Mouse (Mus musculus) kidney, adult 2 months (tissue): ENCODE results near the gene Fam107a. TPM values are rescaled to one million over a fixed set of nuclear protein-coding genes. Genes with fewer than 3 reads are reported as not detected.
A peak's percentile ranks its signal among the peaks of the same experiment; 100 is the strongest.

Source experiments
- DNase-seq: peaks from one replicate; pipeline ENCODE4 v3.0.0; 2021
- H3K27ac ChIP-seq: fragments of 200-500 bp; 2 replicates; pipeline ENCODE4 v1.5.1; 2012; ENCODE audit warnings: low read depth, low read length, control low read depth, inconsistent platforms; ENCODE audit not compliant: insufficient read depth
- H3K27me3 ChIP-seq: fragments of 200-500 bp; replicated peaks from 2 replicates; pipeline ENCODE4 v1.6.1; 2012; ENCODE audit warnings: mild to moderate bottlenecking, moderate library complexity, low read length, inconsistent platforms; ENCODE audit not compliant: control insufficient read depth, insufficient read depth
- H3K36me3 ChIP-seq: fragments of 200-500 bp; 2 replicates; pipeline ENCODE4 v1.6.1; 2012; ENCODE audit warnings: mild to moderate bottlenecking, moderate library complexity, low read length, inconsistent platforms; ENCODE audit not compliant: control insufficient read depth, insufficient read depth
- H3K4me1 ChIP-seq: fragments of 200-500 bp; 2 replicates; pipeline ENCODE4 v1.6.1; 2011; ENCODE audit warnings: low read length; ENCODE audit not compliant: control insufficient read depth, insufficient read depth
- H3K4me3 ChIP-seq: fragments of 200-500 bp; 2 replicates; pipeline ENCODE4 v1.5.1; 2011; ENCODE audit warnings: mild to moderate bottlenecking, low read depth, low read length, control low read depth; ENCODE audit not compliant: insufficient read depth
- CTCF ChIP-seq: fragments of 200-500 bp; conservative IDR thresholded peaks from 2 replicates; pipeline ENCODE4 v1.5.1; 2011; ENCODE audit warnings: low read depth, mild to moderate bottlenecking, control low read depth, low read length, moderate library complexity, mixed read lengths; ENCODE audit not compliant: insufficient read depth, insufficient read length
- POLR2A ChIP-seq: fragments of 200-500 bp; IDR thresholded peaks from one replicate; pipeline ENCODE4 v1.6.1; 2011; ENCODE audit warnings: low read depth, low read length, control low read depth
- WGBS: fragments of 180-500 bp; shearing (Covaris S2); methylation state at CpG from one replicate; pipeline ENCODE4 v1.1.7; 2018; 5-methylcytosine and 5-hydroxymethylcytosine counted together
- polyA plus RNA-seq: library from polyadenylated mRNA; depleted of rRNA; stranded (reverse); fragments of >200 nt; gene quantifications from 2 replicates; pipeline ENCODE4 v1.2.3, GENCODE M21; 2012

Fam107a gene
- polyA plus RNA-seq, 1 experiment: 119 TPM

DNA sequence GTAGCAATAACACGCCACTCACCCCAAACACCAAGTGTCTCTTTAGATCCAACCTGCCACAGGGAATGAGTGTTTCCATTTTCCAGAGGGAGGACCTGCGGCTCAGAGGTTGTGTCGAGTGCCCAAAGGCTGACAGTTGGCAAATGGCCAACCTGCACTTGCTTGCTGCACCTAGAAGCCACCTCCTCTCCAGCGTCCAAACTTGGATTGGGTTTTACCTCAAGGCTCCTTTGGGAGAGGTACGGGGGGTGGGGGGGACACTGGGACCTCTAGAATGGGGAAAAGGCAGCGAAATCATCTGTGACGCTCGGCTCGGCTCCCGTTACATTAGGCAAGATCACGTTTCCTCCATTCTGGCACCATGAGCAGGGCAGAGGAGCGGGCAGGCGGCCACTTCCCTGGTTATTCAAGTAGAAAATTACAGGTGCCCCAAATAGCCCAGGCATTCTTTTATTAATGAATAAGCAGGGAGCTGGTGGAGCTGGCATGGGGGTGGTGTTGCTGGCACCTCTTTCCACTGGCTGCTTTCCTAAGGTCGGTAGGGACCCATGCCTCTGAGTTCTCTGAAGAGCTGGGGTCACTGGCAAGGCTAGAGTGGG is 13.6 kb upstream of the Fam107a start:
- 30% methylated on average over 14 of the region's 14 CpGs for WGBS
- Histone ChIP-seq H3K4me1 (peaks cover 45% of the 10 kb centered on the region), H3K27ac (peak overlapping the region; percentile 100), H3K27me3 (no peaks in the 10 kb centered on the region), H3K4me3 (no peak overlapping the region), H3K36me3 (no peaks in the 10 kb centered on the region)
- DNase-seq: peak; percentile 98
- no peak for TF ChIP-seq POLR2A
- TF ChIP-seq CTCF: no peak

DNA sequence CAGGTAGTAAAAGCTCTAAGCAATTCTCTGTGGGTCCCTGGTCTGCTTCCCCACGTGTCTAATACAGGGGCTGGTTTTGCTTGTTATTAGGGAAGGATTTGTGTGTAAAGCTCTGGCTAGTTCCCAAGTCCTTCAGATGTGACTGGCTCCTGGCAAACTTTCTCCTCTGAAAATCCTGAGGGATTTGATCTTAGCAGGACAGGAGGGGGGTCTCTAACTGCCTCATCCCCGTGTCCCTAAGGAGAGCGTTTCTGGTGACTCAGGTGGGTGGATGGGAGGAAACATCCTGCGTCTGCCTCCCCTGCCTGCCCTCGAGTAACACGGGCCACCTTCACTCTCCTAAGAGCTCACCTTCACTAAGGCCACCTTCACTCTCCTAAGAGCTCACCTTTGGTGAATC is 12.6 kb upstream of the Fam107a start:
- peak; percentile 76 for DNase-seq
- no peaks in the 10 kb centered on the region for H3K27me3 ChIP-seq
- no peaks in the 10 kb centered on the region for H3K36me3 ChIP-seq
- no peak for TF ChIP-seq POLR2A
- TF ChIP-seq CTCF: no peak
- H3K27ac ChIP-seq: peak overlapping the region; percentile 94
- H3K4me3 ChIP-seq: no peak overlapping the region
- WGBS: 18% methylated on average over 6 of the region's 6 CpGs
- H3K4me1 ChIP-seq: peaks cover 55% of the 10 kb centered on the region

DNA sequence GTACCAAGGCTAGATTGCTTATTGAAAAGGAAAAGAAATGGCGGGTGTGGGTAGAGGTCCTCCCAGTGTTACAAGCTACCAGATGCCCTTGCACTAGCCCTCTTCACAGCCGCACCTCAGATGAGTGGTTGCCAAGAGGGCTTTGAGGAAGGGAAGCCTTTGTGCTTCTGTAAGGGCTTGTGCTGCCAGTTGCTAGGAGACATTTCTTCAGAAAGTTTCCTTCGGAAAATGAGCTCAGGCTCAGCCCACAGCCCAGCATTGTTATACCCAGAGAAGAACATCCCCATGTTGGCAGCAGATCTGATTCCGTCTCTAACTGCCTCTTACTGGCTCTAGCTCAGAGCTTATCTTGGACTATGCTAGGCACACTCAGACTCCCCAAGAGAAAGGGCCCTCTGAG is 11.7 kb upstream of the Fam107a start:
- Histone ChIP-seq H3K27me3 (no peaks in the 10 kb centered on the region), H3K4me1 (peaks cover 61% of the 10 kb centered on the region), H3K36me3 (no peaks in the 10 kb centered on the region), H3K4me3 (no peak overlapping the region), H3K27ac (peak overlapping the region; percentile 94)
- TF ChIP-seq CTCF (no peak), POLR2A (no peak)
- no peak for DNase-seq
- WGBS: 54% methylated on average over 4 of the region's 4 CpGs

DNA sequence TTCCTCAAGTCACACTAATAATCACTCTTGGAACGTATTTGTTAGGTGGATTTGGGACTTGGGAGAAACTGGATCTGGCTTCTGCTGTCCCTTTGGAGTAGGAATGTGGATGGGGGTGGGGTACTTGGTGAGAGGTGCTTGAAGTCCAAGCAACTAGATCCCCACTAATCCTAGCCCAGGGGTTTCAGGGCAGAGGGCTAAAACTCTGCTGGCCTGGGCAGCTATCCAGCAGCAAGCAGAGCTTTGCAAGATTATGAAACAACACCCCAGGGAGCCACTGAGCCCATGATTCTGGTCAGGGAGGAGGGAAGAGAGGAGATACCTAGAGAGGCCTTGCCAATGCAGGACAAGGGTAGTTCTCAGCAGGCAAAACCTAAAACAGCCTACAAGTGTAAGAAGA is 9.5 kb upstream of the Fam107a start:
- no peak overlapping the region for H3K4me3 ChIP-seq
- TF ChIP-seq POLR2A (no peak), CTCF (no peak)
- WGBS: 35% methylated on average over 1 of the region's 1 CpGs
- peak overlapping the region; percentile 91 for H3K27ac ChIP-seq
- peaks cover 52% of the 10 kb centered on the region for H3K4me1 ChIP-seq
- peak; percentile 90 for DNase-seq
- H3K36me3 ChIP-seq: no peaks in the 10 kb centered on the region
- no peaks in the 10 kb centered on the region for H3K27me3 ChIP-seq

DNA sequence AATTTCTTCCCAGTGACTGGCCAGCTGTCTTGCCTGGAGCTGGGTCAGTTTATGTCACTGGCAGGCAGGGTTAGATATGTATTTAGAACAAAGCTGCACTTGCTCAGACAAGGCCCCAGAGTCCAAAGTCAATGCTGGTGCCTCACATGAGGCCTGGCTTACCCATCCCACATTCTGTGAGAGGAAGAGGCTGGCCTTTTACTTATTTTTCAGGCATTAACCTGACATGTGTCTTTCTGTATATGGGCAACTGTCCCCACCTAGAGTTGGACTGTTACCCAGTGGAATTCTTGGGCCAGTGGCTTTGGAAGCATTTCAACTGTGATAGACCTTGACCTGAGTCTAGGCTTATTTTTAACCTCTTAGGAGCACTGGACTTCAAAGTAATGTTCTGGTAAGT is 9.1 kb upstream of the Fam107a start:
- no peaks in the 10 kb centered on the region for H3K36me3 ChIP-seq
- H3K4me1 ChIP-seq: peaks cover 48% of the 10 kb centered on the region
- H3K27ac ChIP-seq: peak overlapping the region; percentile 91
- DNase-seq: peak; percentile 93
- H3K27me3 ChIP-seq: no peaks in the 10 kb centered on the region
- H3K4me3 ChIP-seq: no peak overlapping the region
- TF ChIP-seq POLR2A: no peak
- TF ChIP-seq CTCF: no peak

DNA sequence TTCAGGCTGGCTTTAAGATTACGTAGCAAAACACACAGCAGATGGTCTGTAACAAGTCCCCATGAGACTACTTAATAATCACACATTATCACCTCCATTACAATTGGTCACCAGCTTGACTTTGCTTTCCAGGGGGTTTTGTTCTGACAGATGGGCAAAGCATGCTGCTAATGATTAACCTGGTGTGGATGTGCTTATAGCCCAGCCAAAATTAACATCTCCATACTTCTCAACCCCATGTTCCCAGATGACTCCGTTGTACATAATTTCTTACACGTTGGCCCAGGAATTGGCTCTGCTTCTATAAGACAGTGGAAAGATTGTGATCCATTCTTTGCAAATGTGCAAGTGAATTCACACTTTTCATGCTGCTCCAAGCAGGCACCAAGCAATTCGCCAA is 7.9 kb upstream of the Fam107a start:
- Histone ChIP-seq H3K36me3 (no peaks in the 10 kb centered on the region), H3K27me3 (no peaks in the 10 kb centered on the region), H3K27ac (peak overlapping the region; percentile 91), H3K4me1 (peaks cover 43% of the 10 kb centered on the region), H3K4me3 (no peak overlapping the region)
- no peak for TF ChIP-seq CTCF
- TF ChIP-seq POLR2A: no peak
- 44% methylated on average over 4 of the region's 4 CpGs for whole genome bisulfite sequencing
- DNase-seq: no peak

DNA sequence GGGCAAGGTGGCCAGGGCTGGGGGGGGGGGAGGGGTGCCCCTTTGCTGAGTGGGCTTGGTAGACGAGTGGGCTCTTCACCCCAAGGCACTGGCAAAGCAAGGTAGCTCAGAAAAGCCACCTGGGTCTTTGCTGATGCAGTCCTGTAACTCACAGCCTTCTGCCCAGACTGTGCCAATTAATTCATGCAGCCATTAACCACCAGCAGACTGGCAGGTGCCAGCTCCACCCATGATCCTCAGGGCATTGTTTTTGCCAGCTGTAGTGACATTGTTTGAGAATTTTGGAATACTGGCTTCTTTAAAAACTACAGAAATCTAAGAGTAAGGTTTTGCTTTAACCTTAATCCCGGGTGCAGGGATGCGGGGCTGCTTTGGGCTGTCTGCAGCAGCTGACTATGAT is 2.7 kb upstream of the Fam107a start:
- H3K27me3 ChIP-seq: no peaks in the 10 kb centered on the region
- 56% methylated on average over 3 of the region's 3 CpGs for WGBS
- no peak overlapping the region for H3K4me3 ChIP-seq
- TF ChIP-seq POLR2A (no peak), CTCF (no peak)
- H3K4me1 ChIP-seq: peaks cover 17% of the 10 kb centered on the region
- no peaks in the 10 kb centered on the region for H3K36me3 ChIP-seq
- peak overlapping the region; percentile 72 for H3K27ac ChIP-seq
- DNase-seq: peak; percentile 89
